Mouse (Mus musculus) kidney, embryonic 15.5 days (tissue): Measurements from ENCODE around the gene Actrt3. TPM values are rescaled to one million over a fixed set of nuclear protein-coding genes. Genes with fewer than 3 reads are reported as not detected.
"Not testable (repeated sequence)": the region's sequence is repeated elsewhere in the genome, so short reads cannot be mapped to it uniquely, and the experiment has no call there.

ENCODE experiments used
- ATAC-seq: fragments of 200-750 bp; cut with Nextera tagmentation; replicated peaks from 2 replicates; pipeline ENCODE4 v1.8.0; 2017; ENCODE audit warnings: moderate TSS enrichment; ENCODE audit not compliant: low FRiP score
- H3K27ac ChIP-seq: fragments of 300-500 bp; sonication (generic); 2 replicates; pipeline ENCODE4 v1.5.1; 2015; ENCODE audit warnings: mild to moderate bottlenecking, inconsistent platforms
- H3K27me3 ChIP-seq: fragments of 300-500 bp; sonication (generic); 2 replicates; pipeline ENCODE4 v1.6.1; 2015; ENCODE audit warnings: inconsistent platforms
- H3K36me3 ChIP-seq: fragments of 300-500 bp; sonication (generic); 2 replicates; pipeline ENCODE4 v1.6.1; 2015; ENCODE audit warnings: inconsistent platforms
- H3K4me1 ChIP-seq: fragments of 300-500 bp; sonication (generic); 2 replicates; pipeline ENCODE4 v1.6.1; 2015; ENCODE audit warnings: inconsistent platforms
- H3K4me2 ChIP-seq: fragments of 300-500 bp; sonication (generic); 2 replicates; pipeline ENCODE4 v1.6.1; 2015; ENCODE audit warnings: moderate library complexity, mild to moderate bottlenecking, inconsistent platforms
- H3K4me3 ChIP-seq: fragments of 300-500 bp; sonication (generic); replicated peaks from 2 replicates; pipeline ENCODE4 v1.5.1; 2015; ENCODE audit warnings: mild to moderate bottlenecking, inconsistent platforms
- H3K9ac ChIP-seq: fragments of 300-500 bp; sonication (generic); 2 replicates; pipeline ENCODE4 v1.6.1; 2015; ENCODE audit warnings: mild to moderate bottlenecking, inconsistent platforms
- H3K9me3 ChIP-seq: fragments of 300-500 bp; sonication (generic); replicated peaks from 2 replicates; pipeline ENCODE4 v1.6.1; 2016; ENCODE audit warnings: inconsistent platforms
- WGBS: fragments of 180-500 bp; shearing (Covaris S2); methylation state at CpG from one replicate; pipeline ENCODE4 v1.1.7; 2015; ENCODE audit warnings: mixed read lengths; 5-methylcytosine and 5-hydroxymethylcytosine counted together
- polyA plus RNA-seq: library from polyadenylated mRNA; unstranded; fragments of >200 nt; fragmentation: Nextera tagmentation; extraction: Ambion mirVana; gene quantifications from 2 replicates; pipeline ENCODE4 v1.2.1, GENCODE M21; 2015

The Actrt3 gene
- polyA plus RNA-seq, 1 experiment from 2014 or later, result not detected

- Histone ChIP-seq H3K9ac (peak within 1 kb of the TSS; percentile 81), H3K4me1 (peaks cover 25% of the 10 kb centered on the region)
- under 1% methylated on average over 40 of the region's 40 CpGs for WGBS
These were observed 2.5 kb upstream of the Actrt3 start, which contains the start of gene Mynn for GRCm38 (mm10) chr3:30602065-30602739. Gene Mynn (plus strand): TSS chr3:30602065.

GRCm38 (mm10) chr3:30601610-30602064 lies 1.9 kb upstream of the Actrt3 start:
- H3K27ac ChIP-seq, result peak overlapping the region; percentile 99
- H3K27me3 ChIP-seq, result peaks cover 9% of the 10 kb centered on the region; the same call in 1 of the 2 replicates
- peak overlapping the region; percentile 81; the same call in 1 of the 2 replicates for H3K9ac ChIP-seq
- ATAC-seq, result no peak
- peaks cover 22% of the 10 kb centered on the region for H3K36me3 ChIP-seq
- peaks cover 25% of the 10 kb centered on the region for H3K4me1 ChIP-seq
- peak overlapping the region; percentile 90 for H3K4me3 ChIP-seq
- WGBS, result under 1% methylated on average over 13 of the region's 13 CpGs
- peak overlapping the region; percentile 96 for H3K4me2 ChIP-seq
- no peaks in the 10 kb centered on the region for H3K9me3 ChIP-seq

More at GRCm38 (mm10) chr3:30602065-30602739, 2.5 kb upstream of the Actrt3 start, which contains the start of gene Mynn:
- no peaks in the 10 kb centered on the region for H3K9me3 ChIP-seq
- ATAC-seq, result peak; percentile 95
- peaks cover 25% of the 10 kb centered on the region for H3K36me3 ChIP-seq
- H3K27ac ChIP-seq, result peak within 1 kb of the TSS; percentile 99
- peak within 1 kb of the TSS; percentile 90 for H3K4me3 ChIP-seq
- H3K27me3 ChIP-seq, result peaks cover 9% of the 10 kb centered on the region; the same call in 1 of the 2 replicates
- H3K4me2 ChIP-seq, result peak within 1 kb of the TSS; percentile 96

GRCm38 (mm10) chr3:30601175-30601574 lies 1.4 kb upstream of the Actrt3 start:
- peak overlapping the region; percentile 84 for H3K27ac ChIP-seq
- peak overlapping the region; percentile 90 for H3K4me3 ChIP-seq
- H3K27me3 ChIP-seq, result peaks cover 9% of the 10 kb centered on the region; the same call in 1 of the 2 replicates
- 1% methylated on average over 17 of the region's 17 CpGs for WGBS
- peak; percentile 7; the same call in 1 of the 2 replicates for ATAC-seq
- no peaks in the 10 kb centered on the region for H3K9me3 ChIP-seq
- peak overlapping the region; percentile 96 for H3K4me2 ChIP-seq
- peaks cover 26% of the 10 kb centered on the region for H3K4me1 ChIP-seq
- H3K36me3 ChIP-seq, result peaks cover 18% of the 10 kb centered on the region
- H3K9ac ChIP-seq, result peak overlapping the region; percentile 49

DNA sequence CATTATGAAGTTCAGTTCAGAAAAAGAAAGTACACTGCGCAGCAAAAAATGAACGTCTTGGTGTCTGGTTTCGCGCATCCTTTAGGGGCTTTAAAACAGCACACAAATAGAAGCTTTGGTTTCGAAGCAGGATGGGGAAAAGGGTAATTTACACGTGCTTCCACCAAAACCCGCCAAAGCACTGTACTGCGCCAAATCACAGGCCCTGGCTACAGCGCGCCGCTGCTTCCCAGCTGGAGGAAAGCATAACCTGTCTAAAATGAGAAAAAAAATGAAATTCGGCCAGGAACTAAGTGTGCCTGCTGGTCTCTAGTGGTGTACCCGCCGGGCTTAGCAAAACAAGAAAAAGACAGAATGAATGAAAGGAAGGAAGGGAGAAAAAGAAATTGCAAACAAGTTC lies 978 bp upstream of the Actrt3 start:
- under 1% methylated on average over 14 of the region's 14 CpGs for WGBS

GRCm38 (mm10) chr3:30597271-30597670 lies 2.5 kb downstream of the Actrt3 start:
- H3K9me3 ChIP-seq, result no peaks in the 10 kb centered on the region
- ATAC-seq, result no peak
- 82% methylated on average over 7 of the region's 7 CpGs for WGBS
- peaks cover 9% of the 10 kb centered on the region; the same call in 1 of the 2 replicates for H3K27me3 ChIP-seq
- no peak overlapping the region for H3K4me2 ChIP-seq
- H3K9ac ChIP-seq, result no peak overlapping the region
- H3K4me1 ChIP-seq, result peaks cover 23% of the 10 kb centered on the region
- no peaks in the 10 kb centered on the region for H3K36me3 ChIP-seq
- no peak overlapping the region for H3K27ac ChIP-seq
- no peak overlapping the region for H3K4me3 ChIP-seq

More for the DNA sequence above, 978 bp upstream of the Actrt3 start:
- peaks cover 30% of the 10 kb centered on the region for H3K4me1 ChIP-seq
- no peak for ATAC-seq
- peak overlapping the region; percentile 96 for H3K4me2 ChIP-seq
- peaks cover 14% of the 10 kb centered on the region for H3K36me3 ChIP-seq
- H3K27ac ChIP-seq, result peak overlapping the region; percentile 73
- H3K27me3 ChIP-seq, result peaks cover 9% of the 10 kb centered on the region; the same call in 1 of the 2 replicates
- H3K9ac ChIP-seq, result peak overlapping the region; percentile 49
- no peaks in the 10 kb centered on the region for H3K9me3 ChIP-seq
- H3K4me3 ChIP-seq, result peak overlapping the region; percentile 90

- no peaks in the 10 kb centered on the region for H3K9me3 ChIP-seq
- ATAC-seq, result peak; percentile 66
- WGBS, result under 1% methylated on average over 62 of the region's 62 CpGs
- H3K27ac ChIP-seq, result no peak overlapping the region
- H3K36me3 ChIP-seq, result no peaks in the 10 kb centered on the region
- H3K4me3 ChIP-seq, result peak overlapping the region; percentile 80
- peak overlapping the region; percentile 93 for H3K4me2 ChIP-seq
- H3K27me3 ChIP-seq, result peaks cover 9% of the 10 kb centered on the region; the same call in 1 of the 2 replicates
- peaks cover 21% of the 10 kb centered on the region for H3K4me1 ChIP-seq
- peak overlapping the region; percentile 74 for H3K9ac ChIP-seq
These were observed 4.5 kb downstream of the Actrt3 start for GRCm38 (mm10) chr3:30595111-30595832.

DNA sequence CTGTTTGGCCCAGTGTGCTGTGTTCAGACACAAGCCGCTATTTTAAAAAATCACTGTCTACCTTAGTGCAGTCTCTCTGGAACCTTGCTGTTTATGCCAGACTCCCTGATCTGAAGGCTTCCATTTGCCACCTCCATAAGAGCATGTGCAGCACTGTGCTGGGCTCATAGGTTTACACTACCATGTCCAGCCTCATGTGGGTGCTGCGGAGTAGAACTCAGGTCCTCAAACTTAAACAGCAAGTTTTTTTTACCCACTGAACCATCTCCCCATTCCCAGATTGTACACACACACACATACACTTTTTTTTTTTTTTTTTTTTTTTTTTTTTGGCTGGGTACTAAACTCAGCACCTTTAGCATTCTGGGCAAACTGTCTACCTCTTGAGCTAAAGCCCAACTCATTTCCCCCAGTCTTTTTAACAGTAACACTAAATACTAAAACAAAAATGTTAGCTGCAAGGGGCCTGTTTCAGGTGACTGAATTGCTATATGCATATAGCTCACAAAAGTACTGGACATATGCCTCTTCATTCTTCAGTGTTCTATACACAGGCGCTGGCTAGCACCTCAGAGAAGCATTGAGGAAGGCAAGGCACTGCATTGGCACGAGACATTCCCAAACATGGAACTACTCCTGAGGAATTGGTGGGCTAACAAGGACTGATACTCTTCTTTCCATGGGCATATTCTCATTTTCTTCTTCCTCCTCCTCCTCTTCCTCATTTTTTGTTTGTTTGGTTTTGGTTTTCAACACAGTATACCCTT lies 5.8 kb downstream of the Actrt3 start:
- Histone ChIP-seq H3K4me1 (peaks cover 10% of the 10 kb centered on the region; the same call in 1 of the 2 replicates), H3K27me3 (peaks cover 7% of the 10 kb centered on the region; the same call in 1 of the 2 replicates), H3K4me3 (no peak overlapping the region), H3K27ac (no peak overlapping the region), H3K36me3 (no peaks in the 10 kb centered on the region), H3K9me3 (no peaks in the 10 kb centered on the region), H3K9ac (no peak overlapping the region), H3K4me2 (no peak overlapping the region)
- no peak for ATAC-seq
- 81% methylated on average over 4 of the region's 4 CpGs for WGBS

DNA sequence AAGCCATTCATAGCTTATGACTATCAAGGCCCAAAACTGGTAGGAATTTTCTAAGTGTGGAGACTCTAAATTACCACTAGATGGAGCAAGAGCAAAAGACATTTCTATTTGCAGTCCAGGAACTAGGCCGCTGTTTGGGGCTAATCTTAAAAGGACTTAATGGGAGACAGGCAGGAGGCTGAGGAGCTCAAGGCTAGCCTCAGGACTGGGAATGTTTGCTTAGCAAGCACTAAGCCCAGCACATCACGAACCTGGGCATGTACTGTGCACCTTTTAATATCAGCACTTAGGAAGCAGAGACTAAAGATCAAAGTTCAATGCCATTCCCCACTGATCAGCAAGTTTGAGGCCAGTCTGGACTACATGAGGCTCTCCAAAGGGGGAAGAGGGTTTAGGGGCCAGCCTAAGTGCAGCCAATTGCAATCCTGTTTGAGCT lies 7.3 kb downstream of the Actrt3 start:
- peak; percentile 61; the same call in 1 of the 2 replicates for ATAC-seq
- H3K27ac ChIP-seq, result peak overlapping the region; percentile 34; the same call in 1 of the 2 replicates
- H3K9ac ChIP-seq, result no peak overlapping the region; the same call in 1 of the 2 replicates
- H3K27me3 ChIP-seq, result no peaks in the 10 kb centered on the region
- no peaks in the 10 kb centered on the region for H3K9me3 ChIP-seq
- H3K4me1 ChIP-seq, result peaks cover 10% of the 10 kb centered on the region; the same call in 1 of the 2 replicates
- no peak overlapping the region for H3K4me2 ChIP-seq
- H3K36me3 ChIP-seq, result no peaks in the 10 kb centered on the region
- no peak overlapping the region for H3K4me3 ChIP-seq
- WGBS, result 3% methylated on average over 2 of the region's 2 CpGs

DNA sequence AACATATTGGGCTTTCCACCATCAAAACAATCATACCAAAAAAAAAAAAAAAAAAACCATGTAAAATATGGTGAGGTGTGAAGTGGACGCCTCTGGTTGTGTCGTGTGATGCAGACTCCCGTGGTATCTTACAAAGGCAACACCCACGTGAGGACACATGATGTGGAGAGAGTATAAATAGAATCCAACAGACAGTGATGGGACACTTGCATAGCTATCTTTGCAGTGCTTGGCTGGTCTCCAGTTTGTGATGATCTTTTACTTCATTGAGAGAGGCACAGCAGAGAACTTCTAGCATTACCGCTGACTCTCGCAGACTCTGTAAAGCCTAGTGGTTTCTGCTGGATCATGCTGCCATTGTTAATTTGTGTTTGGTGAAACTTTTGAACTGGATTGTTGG lies 10.9 kb downstream of the Actrt3 start:
- no peak overlapping the region for H3K4me3 ChIP-seq
- no peak overlapping the region for H3K4me2 ChIP-seq
- H3K36me3 ChIP-seq, result no peaks in the 10 kb centered on the region
- no peaks in the 10 kb centered on the region for H3K4me1 ChIP-seq
- H3K9ac ChIP-seq, result no peak overlapping the region
- no peaks in the 10 kb centered on the region for H3K27me3 ChIP-seq
- ATAC-seq, result no peak
- no peaks in the 10 kb centered on the region for H3K9me3 ChIP-seq
- WGBS, result 81% methylated on average over 6 of the region's 6 CpGs
- H3K27ac ChIP-seq, result no peak overlapping the region

DNA sequence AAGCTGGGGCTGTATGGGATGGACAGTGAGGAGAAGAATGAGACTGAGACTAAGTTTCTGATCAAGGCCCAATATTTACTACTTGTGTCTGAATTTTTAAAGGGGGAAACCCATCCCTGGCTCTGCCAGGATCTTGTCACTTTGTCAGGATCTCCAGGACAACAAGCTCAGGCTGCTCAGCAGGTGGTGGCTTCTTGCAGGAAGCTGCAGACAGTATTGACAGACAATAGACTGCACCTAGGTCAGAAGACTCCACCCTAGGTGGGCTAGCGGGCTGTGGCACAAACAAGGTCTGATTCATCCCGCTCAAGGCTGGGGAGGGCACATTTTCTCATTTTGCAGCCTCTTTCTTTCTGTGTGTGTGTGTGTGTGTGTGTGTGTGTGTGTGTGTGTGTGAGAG lies 26.2 kb downstream of the Actrt3 start:
- Histone ChIP-seq H3K9me3 (no peaks in the 10 kb centered on the region), H3K27me3 (no peaks in the 10 kb centered on the region), H3K4me1 (no peaks in the 10 kb centered on the region), H3K36me3 (no peaks in the 10 kb centered on the region), H3K4me3 (no peak overlapping the region), H3K4me2 (no peak overlapping the region), H3K27ac (no peak overlapping the region), H3K9ac (no peak overlapping the region)
- no peak for ATAC-seq
- 27% methylated on average over 2 of the region's 2 CpGs for WGBS

DNA sequence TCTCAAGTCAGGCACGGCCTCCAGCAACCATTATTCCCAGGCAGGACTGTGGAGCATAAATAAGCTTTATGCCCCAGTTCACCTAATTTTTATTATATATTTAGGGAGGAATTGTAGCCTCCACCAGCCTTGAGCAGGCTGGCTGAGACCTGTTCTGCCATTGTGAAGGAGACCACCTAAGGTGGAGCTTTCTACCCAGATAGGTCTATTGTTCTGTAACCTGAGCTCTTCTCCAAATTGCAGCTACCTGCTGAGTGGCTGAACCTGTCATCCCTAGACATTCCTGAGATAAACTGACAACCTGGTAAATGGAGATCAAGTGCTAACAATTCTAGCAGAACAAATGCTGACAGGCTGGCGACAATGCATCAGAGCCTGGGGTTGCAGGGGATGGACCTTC lies 33.4 kb downstream of the Actrt3 start:
- not testable (repeated sequence) for H3K4me3 ChIP-seq, H3K27ac ChIP-seq, H3K9ac ChIP-seq, H3K27me3 ChIP-seq, H3K36me3 ChIP-seq, H3K4me1 ChIP-seq, ATAC-seq, H3K4me2 ChIP-seq, H3K9me3 ChIP-seq
- WGBS, result 0% methylated on average over 1 of the region's 2 CpGs
